Mouse (Mus musculus): ENCODE results near the gene Dtwd1.
"Not testable (repeated sequence)": the region's sequence is repeated elsewhere in the genome, so short reads cannot be mapped to it uniquely, and the experiment has no call there.

Dtwd1 gene

GRCm38 (mm10) chr2:126151855-126152571, at the start of gene Dtwd1, which contains the start of gene Fam227b:
Dtwd1 (plus strand) TSS chr2:126152141.
Fam227b (minus strand) TSS chr2:126152004.
- DNase-seq (ENCODE audit: low spot score in 2 of 2) = peak; percentile 98 to 99

GRCm38 (mm10) chr2:126147723-126148122, 4.2 kb upstream of the Dtwd1 start:
- no peak for DNase-seq (ENCODE audit: low spot score in 2 of 2)

DNA sequence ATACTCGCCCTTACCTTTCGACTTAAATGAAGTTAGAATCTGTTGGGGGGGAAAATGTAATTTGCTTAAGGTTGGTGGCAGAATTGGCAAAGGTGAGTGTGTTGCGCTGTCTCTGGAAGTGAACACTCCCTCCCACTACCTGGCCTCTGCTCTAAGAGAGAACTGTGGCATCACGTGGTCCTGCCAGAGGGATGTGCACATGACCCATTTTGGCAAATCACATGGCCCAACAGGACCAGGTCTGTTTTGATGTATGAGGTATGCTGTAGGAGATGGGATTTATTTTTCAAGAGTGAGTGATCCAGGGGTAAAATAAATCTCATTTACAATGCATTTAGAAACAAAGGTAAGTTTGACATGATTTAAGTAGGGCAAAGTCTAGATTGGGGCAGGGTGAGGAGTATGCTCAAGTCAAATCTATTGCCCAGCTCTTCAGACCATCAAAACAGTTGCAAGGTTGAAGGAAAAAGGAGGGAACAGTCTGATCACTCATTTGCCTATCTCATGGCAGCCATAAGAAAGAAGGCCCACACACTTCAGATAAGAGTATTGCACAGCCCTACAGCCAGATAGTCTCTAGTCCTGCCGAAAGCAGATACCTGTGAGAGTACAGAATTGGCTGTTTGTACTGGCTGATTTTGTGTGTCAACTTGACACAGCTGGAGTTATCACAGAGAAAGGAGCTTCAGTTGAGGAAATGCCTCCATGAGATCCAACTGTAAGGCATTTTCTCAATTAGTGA, 13.5 kb downstream of the Dtwd1 start:
- DNase-seq (ENCODE audit: low spot score in 2 of 2) = peak in 1 of 2 experiments; percentile 18

DNA sequence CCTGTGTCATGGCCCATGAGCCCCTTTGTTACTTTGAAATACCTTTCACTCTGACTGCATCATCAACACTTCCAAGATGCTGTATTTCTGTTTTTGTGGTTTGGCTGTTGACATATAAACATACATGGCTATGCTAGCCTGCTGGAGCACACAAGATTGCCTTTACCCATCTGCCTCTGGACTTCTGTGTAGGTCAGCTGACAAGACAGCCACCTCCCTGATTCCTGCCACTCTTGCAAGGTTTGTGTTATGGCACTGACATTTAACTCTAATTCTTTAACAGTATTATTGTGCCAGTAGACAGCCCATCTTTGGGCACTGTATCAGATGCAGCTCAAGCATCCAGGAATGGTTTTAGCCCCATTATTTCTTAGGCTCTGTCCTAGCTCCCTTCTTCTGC, 14.4 kb downstream of the Dtwd1 start:
- peak in 1 of 2 experiments; percentile 53 for DNase-seq (ENCODE audit: low spot score in 2 of 2)

DNA sequence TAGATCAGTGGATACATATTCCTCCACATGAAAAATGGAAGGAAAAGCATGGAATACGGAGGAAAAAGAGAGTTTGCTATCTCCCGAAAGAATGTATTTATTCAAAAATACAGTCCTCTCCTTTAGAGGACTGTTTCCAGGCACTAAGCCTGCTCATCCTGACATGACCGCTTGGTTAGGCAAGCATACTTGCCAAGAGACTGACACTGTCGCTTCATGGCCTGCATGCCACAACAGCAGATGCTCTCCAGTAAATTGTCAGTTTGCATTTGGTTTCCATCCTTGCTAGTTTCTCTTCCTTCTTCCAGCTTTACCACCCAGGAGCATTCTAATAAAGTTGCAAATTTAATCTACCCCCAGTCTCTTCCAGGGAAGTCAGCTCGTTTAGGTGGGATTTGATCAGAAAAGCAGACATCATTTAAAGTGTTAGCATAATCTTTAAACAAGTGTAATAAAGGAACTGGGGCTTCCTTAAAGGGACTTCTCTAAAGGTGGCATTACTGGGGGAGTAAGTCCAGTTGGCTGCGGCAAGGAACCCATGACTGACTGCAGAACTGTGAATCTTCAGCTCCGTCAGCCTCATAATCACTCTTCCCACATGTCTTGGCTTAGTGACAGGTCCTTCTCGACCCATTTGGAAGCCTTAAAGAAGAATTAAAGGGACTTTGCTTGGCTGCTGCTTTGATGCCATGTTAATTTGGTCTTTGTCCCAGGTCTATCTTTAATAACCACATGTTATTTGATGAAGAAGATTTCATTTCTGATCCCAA, 15.1 kb downstream of the Dtwd1 start:
- DNase-seq (ENCODE audit: low spot score in 2 of 2) = no peak

- DNase-seq (ENCODE audit: low spot score in 2 of 2) = no peak
Observed at GRCm38 (mm10) chr2:126171427-126171826, 19.5 kb downstream of the Dtwd1 start.

- no peak for DNase-seq (ENCODE audit: low spot score in 2 of 2)
Observed at GRCm38 (mm10) chr2:126191306-126191705, 39.4 kb downstream of the Dtwd1 start.

DNA sequence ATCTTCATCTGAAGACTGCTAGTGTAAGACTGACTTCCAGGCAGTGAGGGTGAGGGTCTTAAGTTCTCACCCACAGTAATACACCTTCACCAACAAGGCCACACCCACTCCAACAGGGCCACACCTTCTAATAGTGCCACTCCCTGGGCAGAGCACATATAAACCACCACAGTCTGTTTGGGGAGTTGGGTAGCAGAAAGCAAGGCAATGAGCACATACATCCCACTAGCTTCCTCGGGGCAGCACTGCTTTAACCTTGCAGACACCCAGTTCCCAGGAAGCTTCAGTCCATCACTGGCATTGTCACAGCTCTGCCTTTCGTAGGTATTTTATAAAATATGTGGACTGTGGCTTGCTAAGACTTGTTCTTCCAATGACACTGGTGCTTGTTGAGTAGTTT, 40.2 kb downstream of the Dtwd1 start:
- no peak for DNase-seq (ENCODE audit: low spot score in 2 of 2)

DNA sequence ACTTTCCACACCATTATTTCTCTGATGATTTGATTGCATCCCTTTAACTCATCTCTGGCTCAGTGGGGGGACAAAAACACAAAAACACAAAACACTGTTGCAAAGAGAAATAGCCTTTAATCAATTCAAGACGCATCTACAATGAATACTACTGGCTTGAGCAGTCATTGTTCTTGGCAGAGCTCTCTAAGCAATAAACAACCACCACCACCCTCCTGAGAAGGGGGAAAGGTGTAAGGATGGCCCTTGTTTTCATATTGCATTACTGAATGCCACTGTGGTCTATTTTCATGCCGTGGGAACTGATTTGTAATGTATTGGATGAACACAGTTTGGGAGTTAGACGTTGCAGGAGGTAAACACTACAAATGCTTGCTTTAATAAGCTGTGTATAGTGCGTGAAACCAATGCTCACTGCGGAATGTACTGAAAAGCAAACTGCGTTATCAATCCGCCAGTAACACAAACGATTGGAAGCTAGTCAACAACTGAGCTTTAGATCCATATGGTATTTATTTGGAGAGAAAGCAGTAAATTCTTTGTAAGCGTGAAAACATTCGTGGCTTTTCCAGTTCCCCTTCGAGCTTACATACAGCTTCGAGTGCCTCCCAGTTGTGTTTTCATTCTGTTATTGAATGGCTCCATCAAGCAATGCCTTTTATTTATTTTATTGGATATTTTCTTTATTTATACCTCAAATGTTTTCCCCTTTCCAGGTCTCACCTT, 43.9 kb downstream of the Dtwd1 start:
- DNase-seq (ENCODE audit: low spot score in 2 of 2) = no peak

DNA sequence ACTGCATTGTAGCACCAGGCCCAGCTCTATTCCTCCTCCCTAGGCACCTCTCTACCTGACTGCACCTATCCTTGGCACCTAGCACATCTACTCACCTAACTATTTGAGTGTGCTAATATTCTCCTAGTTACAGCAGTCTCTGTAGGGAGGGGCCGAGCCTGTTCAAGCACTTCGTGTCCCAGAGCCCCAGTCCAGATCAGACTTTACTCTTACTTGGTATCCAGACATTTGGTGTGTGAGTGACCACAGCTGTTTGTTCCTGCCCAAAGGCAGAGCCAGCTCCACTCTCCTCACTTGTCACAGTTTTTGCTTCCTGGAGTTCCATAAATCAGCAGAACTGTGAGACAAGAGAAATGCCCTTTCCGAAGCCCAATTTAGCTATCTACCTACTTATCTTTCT, 47.0 kb downstream of the Dtwd1 start:
- no peak for DNase-seq (ENCODE audit: low spot score in 2 of 2)

DNA sequence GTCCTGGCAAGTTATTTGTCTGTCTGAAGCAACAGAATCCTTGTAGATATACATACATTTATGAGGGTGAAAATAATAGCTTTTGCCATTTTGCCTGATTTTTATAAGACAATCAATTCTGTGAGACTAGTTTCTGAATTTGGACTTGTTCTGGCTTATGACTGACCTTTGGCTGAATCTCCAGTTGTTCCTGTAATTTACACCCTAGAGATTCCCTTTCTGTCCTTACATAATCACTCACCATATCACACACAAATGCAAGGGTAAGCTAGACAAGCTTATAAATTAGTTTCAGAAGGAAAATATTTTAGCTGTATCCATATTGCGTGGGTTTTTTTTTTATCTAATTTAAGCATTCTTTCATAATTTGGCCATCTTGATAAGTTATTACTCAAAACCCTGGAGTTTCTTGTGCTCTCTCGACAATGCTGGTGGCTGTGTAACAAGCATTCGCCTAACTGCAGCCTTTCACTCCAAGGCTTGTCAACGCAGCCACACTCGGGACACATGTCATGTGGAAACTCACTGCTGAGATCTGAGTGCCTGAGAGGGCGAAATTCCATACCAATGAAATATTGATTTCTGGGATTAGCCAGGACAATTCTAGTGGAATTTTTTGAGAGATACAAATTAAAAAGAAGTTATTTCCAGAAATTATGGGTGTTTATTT, 59.2 kb downstream of the Dtwd1 start:
- DNase-seq (ENCODE audit: low spot score in 2 of 2) = no peak

- not testable (repeated sequence) for DNase-seq (ENCODE audit: low spot score in 2 of 2)
Observed at GRCm38 (mm10) chr2:126214800-126215199, 62.9 kb downstream of the Dtwd1 start, which contains the start of gene Gm17555. Gm17555 (plus strand) TSS chr2:126215100.
